Mouse (Mus musculus): Measurements from ENCODE around the gene Polr3b.

The Polr3b gene

DNA sequence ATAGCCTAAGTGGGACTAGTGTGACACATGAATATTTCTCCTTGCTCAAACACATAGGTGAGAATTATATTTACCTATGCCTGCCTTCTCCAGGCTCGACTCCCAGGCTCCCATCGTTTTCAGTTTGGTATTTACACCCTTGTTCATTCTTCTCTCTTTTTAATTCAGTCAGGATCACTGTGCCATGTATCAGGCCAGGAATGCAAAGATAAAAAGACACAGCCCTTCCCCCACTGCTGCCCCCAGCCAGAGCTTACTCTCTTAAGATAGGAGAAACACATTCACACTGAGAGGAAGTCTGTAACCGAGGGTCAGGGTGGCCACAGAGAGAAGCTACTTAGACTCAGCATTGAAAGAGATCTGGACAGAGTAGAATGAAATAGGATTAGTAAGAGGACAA lies 10.4 kb upstream of the Polr3b start:
- no peak for DNase-seq

DNA sequence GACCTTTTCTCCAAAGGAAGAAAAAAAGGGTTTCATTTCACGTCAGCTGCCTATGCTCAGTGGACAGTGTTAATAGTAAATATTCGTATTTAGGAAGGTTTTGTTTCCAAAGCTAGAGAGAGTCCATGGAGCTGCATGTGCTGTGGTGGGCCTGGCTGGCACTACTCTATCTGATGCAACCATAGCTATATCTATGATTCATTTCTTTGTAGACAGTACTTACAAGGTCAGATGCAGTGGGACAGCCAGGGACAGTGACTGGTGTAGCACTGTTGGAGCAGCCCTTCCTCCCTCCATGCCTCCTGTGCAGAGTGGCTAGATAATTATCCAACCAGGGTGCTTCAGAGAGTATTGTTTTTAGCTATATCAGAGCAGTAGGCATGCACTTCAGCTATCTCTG lies 9.8 kb upstream of the Polr3b start:
- DNase-seq, result no peak

DNA sequence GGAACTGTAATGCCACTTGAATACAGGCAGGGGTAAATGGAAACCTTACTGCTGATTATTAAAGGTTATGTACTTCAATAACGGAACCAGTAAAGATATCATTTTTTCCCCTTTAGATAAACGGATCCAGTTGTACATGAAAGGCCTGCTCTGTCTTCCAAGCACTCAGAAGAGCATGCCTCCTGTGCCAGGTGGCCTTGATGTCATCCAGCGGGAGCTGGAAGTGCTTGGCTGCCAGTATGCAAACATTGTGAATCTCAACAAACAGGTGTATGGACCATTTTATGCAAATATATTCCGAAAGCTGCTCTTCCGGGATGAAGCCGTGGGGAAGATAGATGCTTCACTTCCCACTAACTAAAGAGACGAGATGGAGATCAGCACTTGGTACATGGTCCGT lies 8.7 kb upstream of the Polr3b start:
- DNase-seq, result no peak

DNA sequence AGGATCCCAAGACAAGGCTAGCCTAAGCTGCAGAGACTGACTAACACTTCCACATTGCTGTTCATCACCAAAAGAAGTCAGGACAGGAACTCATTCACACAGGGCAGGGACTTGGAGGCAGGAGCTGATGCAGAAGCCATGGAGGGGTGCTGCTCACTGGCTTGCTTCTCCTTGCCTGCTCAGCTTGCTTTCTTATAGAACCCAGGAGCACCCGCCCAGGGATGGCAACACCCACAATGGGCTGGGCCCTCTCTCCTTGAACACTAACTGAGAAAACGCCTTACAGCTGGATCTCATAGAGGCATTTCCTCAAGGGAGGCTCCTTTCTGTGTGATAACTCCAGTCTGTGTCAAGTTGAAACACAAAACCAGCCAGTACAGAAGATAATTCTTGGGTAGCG lies 7.0 kb upstream of the Polr3b start:
- DNase-seq, result no peak

DNA sequence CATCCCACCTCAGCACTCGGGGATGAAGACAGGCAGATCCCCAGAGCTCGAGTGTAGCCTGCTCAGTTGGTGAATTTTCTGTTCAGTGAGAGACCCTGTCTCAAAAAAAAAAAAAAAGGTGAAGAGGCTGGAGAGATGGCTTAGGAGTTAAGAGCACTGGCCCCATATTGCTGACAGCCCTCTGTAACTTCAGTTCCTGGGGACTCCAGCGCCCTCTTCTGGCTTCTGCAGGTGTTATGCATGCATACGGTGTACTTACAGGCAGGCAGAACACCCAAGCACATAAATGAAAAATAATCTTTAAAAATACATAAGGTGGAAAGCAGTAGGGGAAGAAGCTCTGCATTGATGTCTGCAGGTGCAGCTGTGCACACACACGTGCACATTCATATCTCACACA lies 9.1 kb downstream of the Polr3b start:
- DNase-seq, result peak; percentile 60 to 62

DNA sequence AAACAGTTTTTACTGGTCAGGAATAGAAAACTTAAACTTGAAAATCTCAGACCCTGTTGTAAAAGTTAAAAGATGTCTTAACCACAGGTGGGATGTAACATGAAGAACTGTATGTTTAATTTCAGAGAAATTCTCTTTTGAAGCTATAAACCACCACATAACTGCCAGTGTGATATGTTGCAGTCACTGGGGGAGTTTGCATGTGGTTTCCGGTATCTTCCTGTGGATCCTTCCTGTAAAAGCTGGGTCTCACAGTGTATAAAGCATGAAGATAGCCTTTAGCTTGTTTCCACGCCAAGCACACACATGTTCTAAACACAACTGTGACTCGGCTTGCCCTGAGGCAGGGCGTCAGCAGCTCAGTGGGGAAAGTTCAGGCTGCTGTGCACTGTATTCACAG lies 9.9 kb downstream of the Polr3b start:
- no peak for DNase-seq

DNA sequence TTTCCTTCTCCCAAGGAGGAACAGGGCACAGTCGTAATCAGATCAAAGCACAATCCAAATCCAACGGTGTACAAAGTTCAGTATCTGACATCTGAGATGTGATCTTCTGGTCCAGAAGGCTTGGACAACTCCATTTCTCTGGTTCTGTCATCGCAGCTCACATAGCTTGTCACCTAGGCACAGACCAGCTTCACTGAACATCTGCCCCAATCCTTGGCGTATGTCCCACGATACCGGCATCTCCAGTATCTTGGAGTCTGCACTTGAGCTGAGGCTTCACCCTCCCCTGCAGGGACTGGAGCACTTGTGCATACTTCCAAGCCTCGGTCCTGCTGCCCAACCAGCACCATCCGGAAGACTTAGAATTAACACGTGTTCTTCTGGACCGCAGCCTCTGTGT lies 14.6 kb downstream of the Polr3b start:
- DNase-seq, result no peak

DNA sequence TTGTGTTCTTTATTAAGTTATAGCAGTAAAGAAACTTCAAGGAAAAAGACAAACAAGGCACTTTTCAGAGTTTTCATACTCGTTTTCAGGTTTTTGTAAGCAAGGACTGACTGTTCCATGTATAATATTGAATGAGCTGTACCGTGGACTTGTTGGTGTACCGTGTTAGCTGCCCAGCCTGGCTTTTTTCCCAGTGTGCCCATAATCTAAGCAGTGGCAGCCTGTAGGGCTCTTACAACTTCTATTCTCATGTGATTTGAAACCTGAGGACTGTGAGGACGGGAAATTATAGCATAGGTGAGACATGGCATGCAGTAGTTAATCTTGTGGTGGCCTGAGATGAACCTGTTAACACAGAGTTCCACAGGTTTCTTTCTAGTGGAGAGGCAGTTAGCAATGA lies 16.3 kb downstream of the Polr3b start:
- no peak for DNase-seq

DNA sequence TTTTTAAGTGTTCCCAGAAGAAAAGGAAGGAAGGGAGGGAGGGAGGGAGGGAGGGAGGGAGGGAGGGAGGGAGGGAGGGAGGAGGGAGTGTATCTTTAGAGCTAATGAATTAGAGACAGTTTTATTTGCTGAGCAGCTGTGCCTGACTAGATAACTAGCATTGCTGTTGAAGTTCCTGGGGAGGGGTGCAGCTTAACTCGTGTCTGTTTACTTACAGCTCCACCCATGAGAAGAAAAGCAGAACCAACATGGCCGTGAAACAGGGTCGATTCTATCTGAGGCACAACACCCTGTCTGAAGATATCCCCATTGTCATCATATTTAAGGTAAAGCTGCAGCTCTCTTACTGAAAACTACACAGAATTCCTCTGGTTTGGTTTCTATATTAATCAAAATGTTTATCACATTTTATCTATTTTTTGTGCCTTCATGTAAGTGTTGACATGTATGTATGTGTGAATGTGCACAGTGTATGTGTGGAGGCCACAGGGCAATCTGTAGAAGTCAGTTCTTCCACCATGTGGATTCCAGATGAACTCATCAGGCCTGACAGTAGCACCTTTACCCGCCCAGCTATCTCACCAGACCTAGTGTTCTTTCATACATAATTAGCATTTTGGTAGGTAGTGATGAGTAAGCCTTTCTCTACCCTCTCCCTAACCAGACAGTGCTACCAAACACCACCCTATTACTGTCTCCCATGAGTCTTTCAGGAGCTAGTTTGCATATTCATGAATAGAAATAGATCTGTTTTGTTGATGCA lies 17.6 kb downstream of the Polr3b start:
- DNase-seq, result no peak

DNA sequence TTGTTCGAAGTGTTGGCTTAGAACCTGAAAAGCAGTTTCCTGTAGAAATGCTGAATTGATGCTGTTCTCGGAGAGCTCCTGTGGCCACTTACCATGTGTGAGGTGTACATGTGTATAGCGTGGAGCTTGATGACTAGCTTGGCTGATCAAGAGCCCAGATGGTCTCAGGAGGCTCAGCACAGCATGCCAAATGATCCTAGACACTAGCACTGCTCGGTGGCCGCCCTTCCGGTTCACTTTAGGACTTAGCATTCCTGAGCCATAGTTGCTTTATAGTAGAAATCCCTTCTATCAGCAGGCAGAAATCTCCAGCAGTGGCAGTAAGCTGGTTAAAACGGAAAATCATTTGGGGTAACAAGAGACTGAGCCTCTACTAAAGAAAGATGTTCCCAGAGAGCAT lies 18.8 kb downstream of the Polr3b start:
- no peak for DNase-seq

DNA sequence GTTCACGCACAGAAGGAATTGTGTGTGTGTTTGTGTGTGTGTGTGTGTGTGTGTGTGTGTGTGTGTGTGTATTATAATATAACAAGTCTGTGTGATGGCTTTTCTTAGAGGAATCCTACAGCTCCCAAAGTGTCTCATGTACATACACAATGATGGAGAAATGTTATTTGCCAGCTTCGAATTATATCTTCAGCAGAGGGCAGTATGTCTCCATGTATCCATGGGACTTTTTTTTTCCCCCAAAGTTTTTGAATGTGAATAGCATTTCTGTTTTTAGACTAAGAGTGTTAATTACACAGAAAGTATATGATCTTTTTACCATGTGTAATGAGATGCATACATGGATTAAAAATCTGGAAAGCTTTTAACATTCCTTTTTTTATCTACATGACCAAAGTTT lies 19.5 kb downstream of the Polr3b start:
- DNase-seq, result no peak

DNA sequence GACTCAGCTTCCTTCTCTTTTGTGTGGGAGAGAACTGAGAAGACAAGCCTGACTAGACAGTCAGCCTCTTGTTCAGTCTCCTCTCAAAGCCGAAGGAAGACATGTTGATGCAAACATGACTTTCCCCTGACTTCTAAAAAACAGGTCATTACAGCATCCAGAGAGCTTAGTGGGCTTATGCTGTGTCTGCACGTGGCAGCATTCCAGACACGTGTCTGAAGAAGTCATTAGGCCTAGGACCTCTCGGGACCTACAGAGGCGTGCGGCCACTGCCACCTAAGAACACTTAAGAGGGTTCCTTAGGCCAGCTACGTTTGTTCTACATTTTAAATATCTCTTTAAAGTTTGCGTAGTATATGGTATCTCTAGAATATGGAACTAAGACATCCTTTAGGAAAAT lies 23.8 kb downstream of the Polr3b start:
- DNase-seq, result no peak

DNA sequence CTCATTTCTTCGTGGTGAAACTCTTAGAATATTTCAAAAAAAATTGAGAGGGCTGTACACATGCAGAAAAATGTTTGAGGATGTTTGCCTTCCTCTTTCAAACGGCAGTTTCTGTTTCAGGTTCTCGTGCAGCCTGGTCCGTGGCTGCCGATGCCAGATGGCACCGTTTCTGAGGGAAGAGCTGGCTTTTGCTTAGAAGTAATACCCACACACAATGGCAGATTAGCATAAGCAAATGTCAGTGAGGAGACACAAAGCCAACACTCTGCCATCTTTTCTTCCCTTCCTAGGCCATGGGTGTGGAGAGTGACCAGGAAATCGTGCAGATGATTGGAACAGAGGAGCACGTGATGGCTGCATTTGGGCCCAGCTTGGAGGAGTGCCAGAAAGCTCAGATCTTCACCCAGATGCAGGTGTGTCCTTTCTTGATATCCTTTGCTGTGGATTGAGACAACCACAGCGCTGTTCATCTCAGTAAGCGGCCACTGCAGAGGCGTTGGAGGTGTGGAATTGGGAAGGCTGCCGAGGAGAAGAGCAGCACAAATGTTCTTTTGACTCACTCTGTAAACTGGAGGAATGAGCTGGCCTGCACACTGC lies 24.5 kb downstream of the Polr3b start:
- no peak for DNase-seq

DNA sequence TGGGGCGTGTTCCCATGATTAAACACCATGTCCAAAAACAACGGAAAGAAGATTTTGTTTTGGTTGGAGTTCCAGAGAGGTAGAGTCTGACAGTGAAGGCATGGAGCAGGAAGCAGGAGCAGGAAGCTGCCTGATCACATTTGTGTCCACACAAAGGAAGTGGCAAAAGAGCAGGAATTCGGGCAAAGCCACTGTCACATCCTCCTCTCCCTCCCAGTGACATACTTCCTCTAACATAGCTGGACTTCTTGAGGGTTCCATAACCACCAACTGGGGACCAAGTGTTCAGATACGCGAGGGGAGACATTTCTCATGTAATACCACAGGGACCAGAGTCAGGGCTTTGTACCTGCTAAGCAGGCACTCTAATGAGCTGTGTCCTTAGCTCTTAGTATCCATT lies 25.2 kb downstream of the Polr3b start:
- no peak for DNase-seq

DNA sequence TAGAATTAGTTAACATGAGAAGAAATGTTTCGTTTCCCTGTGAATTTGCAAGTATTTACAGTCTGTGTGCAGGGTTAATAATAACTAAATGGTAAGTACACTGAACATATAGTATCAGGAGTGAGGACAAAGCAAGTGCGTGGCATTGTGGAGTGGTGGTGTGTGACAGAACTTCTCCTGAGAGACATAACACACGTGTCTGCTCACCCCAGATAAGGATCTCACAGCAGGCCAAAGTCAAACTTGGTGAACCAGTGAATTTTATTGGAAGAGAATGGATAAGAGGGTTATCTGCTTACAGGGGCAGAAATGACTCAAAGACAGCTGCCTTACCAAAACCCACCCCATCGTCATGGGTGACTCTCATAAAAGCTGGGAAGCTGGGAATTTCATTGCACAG lies 26.8 kb downstream of the Polr3b start:
- DNase-seq, result no peak

DNA sequence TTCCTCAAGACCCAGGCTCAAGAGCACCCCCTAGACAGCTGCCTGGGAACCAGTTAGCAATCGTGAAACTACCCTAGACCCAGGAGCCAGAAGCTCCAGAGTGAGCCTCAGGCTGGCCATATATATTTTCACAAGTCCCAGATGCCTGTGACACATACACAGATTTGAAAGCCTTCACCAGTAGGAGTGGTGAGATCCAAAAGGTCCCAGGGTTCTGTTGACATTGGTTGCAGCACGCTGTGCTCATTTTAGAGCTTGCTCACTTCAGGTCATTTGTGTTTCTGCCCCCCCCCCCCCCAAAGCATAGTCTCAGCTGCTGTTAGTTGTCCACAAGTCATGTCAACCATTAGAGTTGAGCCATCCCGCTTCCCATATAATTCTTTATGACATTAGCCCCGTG lies 31.9 kb downstream of the Polr3b start:
- no peak for DNase-seq

DNA sequence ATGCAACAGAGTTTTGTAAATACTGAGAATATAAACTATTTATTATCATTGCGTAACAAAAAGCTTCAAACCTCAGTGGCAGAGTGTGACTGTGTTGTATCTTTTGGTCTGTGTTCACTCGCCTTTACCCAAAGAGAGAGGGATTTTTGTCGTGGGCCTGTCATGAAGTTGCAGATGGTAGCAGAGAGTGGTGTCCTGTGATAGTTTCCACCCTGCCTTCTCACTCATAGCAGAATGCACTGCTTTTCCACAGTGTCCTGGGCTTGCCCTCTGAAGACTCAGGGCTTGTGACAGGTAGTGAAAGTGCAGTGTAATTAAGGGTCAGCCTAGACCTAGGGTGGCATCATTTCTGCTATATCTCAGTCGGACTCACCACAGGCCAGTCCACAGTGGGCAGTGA lies 32.6 kb downstream of the Polr3b start:
- no peak for DNase-seq

DNA sequence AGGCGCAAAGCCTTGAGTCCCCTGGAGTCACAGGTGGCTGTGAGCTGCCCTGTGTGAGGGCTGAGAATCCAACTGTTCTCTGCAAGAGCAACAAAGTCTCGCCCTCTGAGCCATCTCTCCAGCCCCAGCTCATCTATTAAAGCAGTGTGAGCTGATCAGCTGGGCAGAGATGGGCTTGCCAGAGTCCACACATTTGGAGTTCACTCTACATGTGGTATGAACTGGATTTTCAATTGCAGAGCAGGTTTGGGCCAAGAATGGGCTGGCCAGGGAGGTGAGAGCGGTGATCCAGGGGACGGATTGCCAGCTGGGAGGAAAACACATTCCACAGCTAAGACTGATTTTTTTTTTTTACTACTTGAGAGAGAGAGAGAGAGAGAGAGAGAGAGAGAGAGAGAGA lies 34.5 kb downstream of the Polr3b start:
- peak; percentile 21 to 49 for DNase-seq

DNA sequence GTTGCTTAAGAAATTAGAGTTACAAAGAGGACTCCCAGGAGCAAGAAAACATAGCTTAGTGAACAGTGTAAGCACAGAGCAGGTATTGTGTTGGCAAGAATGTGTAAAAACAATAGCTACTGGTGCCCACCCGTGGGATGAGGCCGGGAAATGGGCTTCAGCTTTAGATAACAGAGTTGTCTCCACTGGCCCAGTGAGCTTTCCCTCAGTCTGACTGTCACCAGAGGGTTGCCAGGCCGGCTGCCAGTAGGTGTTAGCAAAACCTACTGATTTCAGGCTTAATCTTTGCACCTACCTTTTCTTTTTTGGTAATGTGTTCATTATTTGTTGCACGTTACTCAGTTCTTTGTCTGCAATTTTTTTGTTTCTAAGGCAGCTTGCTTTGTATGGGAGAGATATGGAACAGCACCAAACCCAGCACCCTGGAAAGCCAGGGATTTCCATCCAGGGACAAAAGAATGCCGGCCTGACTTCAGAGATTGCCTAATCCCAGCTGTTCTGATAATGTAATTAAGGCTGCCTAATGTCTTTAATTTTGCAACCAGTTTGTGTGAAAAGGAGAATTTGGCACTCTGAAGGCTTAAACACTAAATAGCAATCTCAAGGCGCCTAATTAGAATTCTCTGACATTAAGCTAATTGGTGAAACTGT lies 35.5 kb downstream of the Polr3b start:
- no peak for DNase-seq

DNA sequence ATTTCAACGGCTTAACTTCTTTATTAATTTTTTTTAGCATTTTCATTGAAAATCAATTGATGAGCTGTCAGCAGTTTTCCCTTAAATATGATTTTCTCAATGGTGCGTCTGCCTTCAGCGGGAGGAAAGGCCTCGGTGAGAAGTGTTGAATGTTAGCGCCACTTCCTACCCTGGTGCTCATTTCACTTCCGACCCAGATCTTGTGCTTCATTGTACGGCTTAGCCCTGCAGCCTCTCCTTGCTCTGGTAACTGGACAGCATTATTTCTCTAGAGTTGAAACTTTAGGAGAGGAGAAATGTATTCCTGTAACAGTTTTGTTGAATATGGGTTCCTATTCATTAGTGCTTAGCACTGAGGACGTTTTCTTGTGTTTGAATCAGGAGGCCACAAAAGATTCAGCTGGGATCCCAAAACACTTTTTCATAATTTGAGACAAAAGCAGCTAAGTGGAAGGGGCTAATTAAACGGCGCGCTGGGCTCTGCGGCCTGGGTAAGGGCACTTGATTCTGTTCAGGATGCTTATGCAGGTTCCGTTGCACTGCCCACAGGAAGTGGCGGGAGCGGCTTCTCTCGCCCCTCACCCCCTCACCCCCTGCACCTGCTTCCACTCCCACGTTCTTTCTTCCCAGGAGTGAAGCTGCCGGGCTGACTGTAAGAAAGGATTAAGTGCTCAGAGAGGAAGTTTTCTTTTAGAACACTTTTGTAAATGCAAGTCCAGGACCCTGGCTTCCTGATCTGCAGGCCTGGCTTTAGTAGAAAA lies 36.2 kb downstream of the Polr3b start:
- DNase-seq, result peak; percentile 50 to 64

DNA sequence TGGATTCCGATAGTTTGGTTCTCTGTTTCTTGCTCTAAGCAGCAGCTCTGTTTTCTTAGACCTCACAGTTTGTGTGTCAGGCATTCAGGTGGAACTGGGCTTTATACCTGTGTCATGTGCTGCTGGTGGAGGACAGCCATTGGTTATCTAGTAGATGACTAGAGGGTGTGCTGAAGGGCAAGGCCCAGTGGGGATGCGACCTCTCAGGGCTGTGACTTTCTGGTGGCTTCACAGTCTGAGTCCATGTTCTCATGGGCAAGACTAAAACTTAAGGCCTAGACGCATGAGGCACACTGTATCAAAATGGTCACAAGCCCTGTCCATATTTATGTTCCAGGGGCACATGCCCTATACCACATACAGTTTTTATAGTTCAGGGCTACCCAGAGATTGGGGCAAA lies 37.2 kb downstream of the Polr3b start:
- DNase-seq, result no peak

DNA sequence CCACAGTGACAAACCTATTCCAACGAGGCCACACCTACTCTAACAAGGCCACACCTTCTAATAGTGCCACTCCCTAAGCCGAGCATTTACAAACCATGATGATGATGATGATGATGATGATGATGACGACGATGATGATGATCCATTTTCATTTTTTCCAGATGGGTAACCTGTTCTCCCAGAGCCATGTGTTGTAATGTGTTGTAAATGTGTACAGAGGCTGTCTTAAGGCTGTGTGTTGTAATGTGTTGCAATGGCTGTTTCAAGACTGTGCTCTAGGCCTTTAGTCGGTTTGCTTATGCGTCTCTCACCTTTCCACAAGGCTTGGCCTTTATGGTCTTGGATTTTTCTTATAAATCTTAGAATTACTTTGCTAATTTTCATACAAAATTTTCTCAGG lies 40.0 kb downstream of the Polr3b start:
- no peak for DNase-seq

DNA sequence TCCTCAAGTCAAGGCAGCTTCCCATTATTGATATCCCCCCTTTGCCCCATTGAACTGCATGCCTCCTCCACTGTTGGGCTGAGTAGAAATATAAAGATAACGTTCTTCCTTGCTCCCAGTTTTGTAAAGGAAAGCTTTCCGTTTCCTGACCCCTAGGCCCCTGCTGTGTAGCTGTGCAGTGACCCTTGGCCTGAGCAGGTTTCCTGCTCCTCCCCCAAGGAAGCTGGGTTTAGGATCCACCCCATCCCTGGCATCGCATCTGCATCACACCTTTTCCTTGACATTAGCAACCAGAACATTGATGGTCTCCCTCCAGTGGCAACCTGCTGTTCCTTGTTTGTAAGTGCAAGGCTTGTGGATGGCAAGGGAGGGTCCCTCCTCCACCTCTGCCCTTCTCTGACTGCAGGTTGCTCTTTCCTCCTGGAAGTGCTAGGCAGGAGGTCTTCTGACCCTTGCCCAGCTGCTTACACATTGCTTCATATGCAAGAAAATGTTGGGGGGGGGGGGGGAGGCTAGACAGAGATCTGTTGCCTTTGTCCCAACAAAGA lies 43.7 kb downstream of the Polr3b start:
- DNase-seq, result peak; percentile 33 to 44
